Mouse (Mus musculus) liver, adult 2 months (tissue): ENCODE results near the gene Tpm3. TPM values are rescaled to one million over a fixed set of nuclear protein-coding genes. Genes with fewer than 3 reads are reported as not detected.

ENCODE experiments used
- DNase-seq: peaks from one replicate; pipeline ENCODE4 v3.0.0-alpha.2; 2011; ENCODE audit warnings: low read depth, low spot score; ENCODE audit errors: extremely low read depth
- H3K27ac ChIP-seq: fragments of 200-500 bp; replicated peaks from 2 replicates; pipeline ENCODE4 v1.5.1; 2012; ENCODE audit warnings: low read depth, mild to moderate bottlenecking, control low read depth, inconsistent platforms, low read length; ENCODE audit not compliant: insufficient read depth
- H3K27me3 ChIP-seq: fragments of 200-500 bp; 2 replicates; pipeline ENCODE4 v1.6.1; 2012; ENCODE audit warnings: mild to moderate bottlenecking, moderate library complexity, low read length, inconsistent platforms; ENCODE audit not compliant: control insufficient read depth, insufficient read depth
- H3K36me3 ChIP-seq: fragments of 200-500 bp; 2 replicates; pipeline ENCODE4 v1.6.1; 2012; ENCODE audit warnings: low read length, inconsistent platforms; ENCODE audit not compliant: control insufficient read depth, insufficient read depth
- H3K4me1 ChIP-seq: fragments of 200-500 bp; 2 replicates; pipeline ENCODE4 v1.6.1; 2011; ENCODE audit warnings: low read length; ENCODE audit not compliant: control insufficient read depth, insufficient read depth
- H3K4me3 ChIP-seq: fragments of 200-500 bp; 2 replicates; pipeline ENCODE4 v1.5.1; 2011; ENCODE audit warnings: low read depth, mild to moderate bottlenecking, control low read depth, low read length, moderate library complexity; ENCODE audit not compliant: insufficient read depth
- H3K79me2 ChIP-seq: fragments of 200-500 bp; 2 replicates; pipeline ENCODE4 v1.6.1; 2012; ENCODE audit warnings: inconsistent platforms, mild to moderate bottlenecking, low read length, moderate library complexity; ENCODE audit not compliant: control insufficient read depth, insufficient read depth
- H3K9ac ChIP-seq: fragments of 200-500 bp; 2 replicates; pipeline ENCODE4 v1.6.1; 2012; ENCODE audit warnings: low read depth, mild to moderate bottlenecking, control low read depth, inconsistent platforms, low read length
- CTCF ChIP-seq: fragments of 200-500 bp; IDR thresholded peaks from 2 replicates; pipeline ENCODE4 v1.5.1; 2011; ENCODE audit warnings: low read depth, low read length, control low read depth
- POLR2A ChIP-seq: fragments of 200-500 bp; IDR thresholded peaks from 2 replicates; pipeline ENCODE4 v1.6.1; 2011; ENCODE audit warnings: low read length, control low read depth; ENCODE audit not compliant: insufficient read depth; ENCODE audit errors: extremely low read depth
- WGBS: fragments of 180-500 bp; shearing (Covaris S2); methylation state at CpG from one replicate; pipeline ENCODE4 v1.1.7; 2018; 5-methylcytosine and 5-hydroxymethylcytosine counted together
- polyA plus RNA-seq: library from polyadenylated mRNA; depleted of rRNA; stranded (reverse); fragments of >200 nt; gene quantifications from 2 replicates; pipeline ENCODE4 v1.2.3, GENCODE M21; 2012
- total RNA-seq: library from RNA; depleted of rRNA; stranded (reverse); fragments of >200 nt; gene quantifications from 2 replicates; pipeline ENCODE4 v1.2.3, GENCODE M21; 2014

The Tpm3 gene
- total and polyA plus RNA-seq, 2 experiments = 43.0 to 53.4 TPM

DNA sequence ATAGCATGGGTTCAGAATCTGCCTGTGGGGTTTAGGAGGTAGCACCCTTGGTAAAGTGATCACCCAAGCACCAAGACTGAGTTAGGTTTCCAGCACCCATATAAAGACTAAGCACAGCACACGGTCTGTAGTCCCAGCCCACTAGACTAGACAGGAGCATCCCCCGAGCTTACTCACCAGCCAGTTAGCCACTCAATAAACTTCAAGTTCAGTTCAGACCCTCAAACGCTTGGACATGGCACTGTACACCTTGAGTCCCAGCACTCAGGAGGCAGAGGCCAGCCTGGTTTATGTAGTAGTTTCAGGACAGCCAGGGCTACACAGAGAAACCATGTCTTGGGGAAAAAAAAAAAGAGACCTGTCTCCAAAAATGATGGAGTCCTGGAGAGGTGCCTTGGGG, 28.6 kb downstream of the Tpm3 start:
- Histone ChIP-seq H3K4me1 (no peaks in the 10 kb centered on the region), H3K4me3 (no peak overlapping the region), H3K79me2 (no peaks in the 10 kb centered on the region), H3K27me3 (no peaks in the 10 kb centered on the region), H3K27ac (no peak overlapping the region), H3K36me3 (peaks cover 10% of the 10 kb centered on the region; the same call in 1 of the 2 replicates), H3K9ac (no peak overlapping the region)
- 93% methylated on average over 3 of the region's 3 CpGs for WGBS
- DNase-seq = no peak
- TF ChIP-seq CTCF = no peak
- TF ChIP-seq POLR2A = no peak

DNA sequence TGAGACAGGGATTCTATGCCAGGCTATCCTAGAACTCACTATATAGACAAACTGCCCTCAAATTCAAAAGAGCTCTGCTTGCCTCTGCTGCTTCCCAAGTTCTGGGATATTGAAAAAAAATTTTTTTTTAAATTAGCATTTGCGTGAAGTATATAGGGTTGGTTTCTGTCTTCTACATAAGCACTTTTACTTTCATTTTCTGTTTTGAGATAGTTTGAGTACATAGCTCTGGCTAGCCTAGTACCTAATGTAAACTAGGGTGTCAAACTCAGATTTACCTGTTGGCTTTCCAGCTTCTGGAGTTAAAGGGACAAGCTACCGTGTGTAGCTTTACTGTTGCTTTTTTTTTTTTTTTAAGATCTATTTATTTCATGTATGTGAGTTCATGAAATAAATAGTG, 29.2 kb downstream of the Tpm3 start:
- no peak overlapping the region for H3K27ac ChIP-seq
- H3K36me3 ChIP-seq = peaks cover 10% of the 10 kb centered on the region; the same call in 1 of the 2 replicates
- 76% methylated on average over 2 of the region's 2 CpGs for WGBS
- H3K27me3 ChIP-seq = no peaks in the 10 kb centered on the region
- H3K4me3 ChIP-seq = no peak overlapping the region
- no peak for TF ChIP-seq CTCF
- no peak for TF ChIP-seq POLR2A
- no peak overlapping the region for H3K9ac ChIP-seq
- DNase-seq = no peak
- H3K79me2 ChIP-seq = no peaks in the 10 kb centered on the region
- H3K4me1 ChIP-seq = no peaks in the 10 kb centered on the region

DNA sequence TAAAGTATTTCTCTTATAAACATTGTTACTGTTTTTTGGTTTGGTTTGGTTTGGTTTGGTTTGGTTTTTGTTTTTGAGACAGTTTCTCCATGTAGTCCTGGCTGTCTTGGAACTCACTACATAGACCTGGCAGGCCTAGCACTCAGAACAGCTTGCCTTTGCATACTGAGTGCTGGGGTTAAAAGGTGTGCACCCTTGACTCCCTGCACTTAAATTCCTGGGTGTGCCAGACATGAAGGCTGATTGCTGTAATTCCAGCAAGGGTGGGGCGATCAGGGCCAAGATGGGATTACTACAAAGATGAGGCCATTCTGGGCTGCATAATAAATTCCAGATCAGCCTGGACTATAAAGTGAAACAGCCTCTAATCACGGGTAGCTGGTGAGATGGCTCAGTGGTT, 29.8 kb downstream of the Tpm3 start:
- Histone ChIP-seq H3K79me2 (no peaks in the 10 kb centered on the region), H3K27ac (no peak overlapping the region), H3K4me1 (no peaks in the 10 kb centered on the region), H3K27me3 (no peaks in the 10 kb centered on the region), H3K9ac (no peak overlapping the region), H3K4me3 (no peak overlapping the region), H3K36me3 (peaks cover 10% of the 10 kb centered on the region; the same call in 1 of the 2 replicates)
- DNase-seq = no peak
- WGBS = 89% methylated on average over 2 of the region's 2 CpGs
- TF ChIP-seq CTCF (no peak), POLR2A (no peak)

DNA sequence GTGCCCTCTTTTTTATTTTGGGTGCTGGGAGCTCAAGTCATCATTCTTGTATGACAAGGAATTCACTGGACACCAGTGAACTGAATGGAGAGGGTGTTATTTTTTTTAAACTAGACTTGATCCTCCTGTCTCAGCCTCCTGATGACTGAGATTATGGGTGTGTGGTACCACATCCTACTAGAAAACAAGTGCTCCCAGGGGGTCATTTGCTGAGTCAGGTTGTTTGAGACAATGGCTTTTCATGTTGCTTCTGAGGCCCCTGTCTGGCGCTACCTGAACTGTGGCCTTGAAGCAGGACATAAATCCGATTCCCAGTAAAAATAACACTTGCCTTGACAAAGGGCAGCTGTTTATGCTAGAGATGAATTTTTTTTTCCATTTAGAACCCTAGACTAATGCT, 30.7 kb downstream of the Tpm3 start:
- no peaks in the 10 kb centered on the region for H3K79me2 ChIP-seq
- no peak for DNase-seq
- H3K4me1 ChIP-seq = no peaks in the 10 kb centered on the region
- H3K4me3 ChIP-seq = no peak overlapping the region
- H3K9ac ChIP-seq = no peak overlapping the region
- no peaks in the 10 kb centered on the region for H3K27me3 ChIP-seq
- peaks cover 5% of the 10 kb centered on the region; the same call in 1 of the 2 replicates for H3K36me3 ChIP-seq
- no peak for TF ChIP-seq CTCF
- no peak for TF ChIP-seq POLR2A
- WGBS = 90% methylated on average over 2 of the region's 2 CpGs
- no peak overlapping the region for H3K27ac ChIP-seq

DNA sequence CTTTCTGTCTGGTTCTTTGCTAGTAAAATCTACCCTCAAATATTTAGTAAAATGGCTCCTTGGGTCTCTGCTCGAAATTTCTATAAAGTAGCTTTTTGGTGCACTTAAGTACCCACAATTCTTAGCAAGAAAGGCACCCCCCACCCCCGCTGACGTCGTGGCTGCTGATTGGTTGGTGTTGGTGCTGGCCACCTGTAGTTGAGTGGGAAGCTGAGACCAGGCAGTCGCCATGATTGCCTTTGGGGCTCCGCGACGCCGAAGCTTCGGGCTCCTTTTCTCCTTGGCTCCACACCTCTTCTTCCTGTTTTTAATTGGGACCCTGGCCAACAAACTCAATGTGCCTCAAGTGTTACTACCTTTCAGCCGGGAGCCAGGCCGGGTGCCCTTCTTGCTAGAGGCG, 31.5 kb downstream of the Tpm3 start, which contains the start of gene Nup210l:
Gene Nup210l (plus strand): TSS at position 195 of the 400 bp plus-strand sequence.
- Histone ChIP-seq H3K27me3 (no peaks in the 10 kb centered on the region), H3K79me2 (no peaks in the 10 kb centered on the region), H3K9ac (no peak within 1 kb of the TSS), H3K4me1 (no peaks in the 10 kb centered on the region), H3K4me3 (no peak within 1 kb of the TSS), H3K36me3 (peaks cover 4% of the 10 kb centered on the region; the same call in 1 of the 2 replicates), H3K27ac (no peak within 1 kb of the TSS)
- TF ChIP-seq CTCF (no peak), POLR2A (no peak)
- DNase-seq = no peak
- WGBS = 87% methylated on average over 13 of the region's 13 CpGs

DNA sequence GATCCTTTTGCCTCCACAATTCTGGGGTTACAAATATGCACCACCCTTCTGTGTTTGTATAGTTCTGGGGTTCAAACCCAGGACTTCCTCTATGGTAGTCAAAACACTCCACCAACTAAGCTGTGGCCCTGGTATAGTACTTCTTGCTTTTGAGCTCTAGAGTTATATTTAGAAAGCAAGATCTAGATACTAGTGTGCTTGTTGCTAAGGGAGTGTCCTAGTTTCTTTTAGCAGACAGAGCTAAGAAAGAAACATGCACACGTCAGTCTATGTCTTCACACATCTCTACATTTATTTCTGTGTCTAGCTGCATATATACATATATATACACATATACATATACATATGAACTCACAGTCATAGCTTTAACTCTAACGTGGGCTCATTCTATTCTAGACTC, 39.3 kb downstream of the Tpm3 start:
- Histone ChIP-seq H3K4me3 (no peak overlapping the region), H3K27me3 (no peaks in the 10 kb centered on the region), H3K79me2 (no peaks in the 10 kb centered on the region), H3K4me1 (no peaks in the 10 kb centered on the region), H3K27ac (no peak overlapping the region), H3K9ac (no peak overlapping the region), H3K36me3 (no peaks in the 10 kb centered on the region)
- WGBS = 84% methylated on average over 2 of the region's 2 CpGs
- no peak for DNase-seq
- TF ChIP-seq CTCF (no peak), POLR2A (no peak)

DNA sequence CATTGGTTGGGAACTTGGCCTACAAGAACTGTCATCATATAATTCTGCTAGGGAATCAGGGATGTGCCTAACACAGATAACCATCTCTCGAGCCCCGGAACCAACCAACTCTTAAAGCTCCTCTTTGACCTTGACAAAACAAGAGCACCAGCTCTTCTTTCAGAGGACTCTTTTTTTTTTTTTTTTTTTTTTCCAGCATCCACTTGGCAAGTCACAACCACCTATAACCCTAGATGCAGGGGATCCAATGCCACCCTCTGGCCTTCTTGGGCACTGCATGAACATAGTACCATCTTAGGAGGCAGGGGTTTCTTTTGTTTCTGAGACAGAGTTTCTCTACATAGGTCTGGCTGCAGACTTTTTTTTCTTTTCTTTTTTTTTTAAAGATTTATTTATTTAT, 41.9 kb downstream of the Tpm3 start:
- DNase-seq = no peak
- H3K4me1 ChIP-seq = no peaks in the 10 kb centered on the region
- WGBS = 72% methylated on average over 2 of the region's 2 CpGs

More for the DNA sequence above, 41.9 kb downstream of the Tpm3 start:
- Histone ChIP-seq H3K4me3 (no peak overlapping the region), H3K9ac (no peak overlapping the region), H3K27me3 (no peaks in the 10 kb centered on the region), H3K27ac (no peak overlapping the region), H3K79me2 (no peaks in the 10 kb centered on the region), H3K36me3 (no peaks in the 10 kb centered on the region)
- peak; percentile 18; the same call in 1 of the 2 replicates for TF ChIP-seq CTCF
- TF ChIP-seq POLR2A = no peak
